Mouse (Mus musculus): ENCODE measurements around the gene Lgals9.

The Lgals9 gene

GRCm38 (mm10) chr11:78919745-78920144 is 65.0 kb downstream of the Lgals9 start:
- WGBS, result 68% methylated on average over 4 of the region's 4 CpGs

GRCm38 (mm10) chr11:78916410-78916809 is 68.3 kb downstream of the Lgals9 start:
- 88% methylated on average over 1 of the region's 1 CpGs for WGBS

- 67% methylated on average over 6 of the region's 6 CpGs for WGBS
Measured at GRCm38 (mm10) chr11:78915473-78915872, 69.3 kb downstream of the Lgals9 start.
